Mouse (Mus musculus): ENCODE results near the gene Ak7. TPM values are rescaled to one million over a fixed set of nuclear protein-coding genes. Genes with fewer than 3 reads are reported as not detected.
A peak's percentile ranks its signal among the peaks of the same experiment; 100 is the strongest.

The Ak7 gene
- 0.18 and 0.21 TPM in 2 replicates for polyA plus RNA-seq (2015; fragmentation: Nextera tagmentation; extraction: Ambion mirVana)

DNA sequence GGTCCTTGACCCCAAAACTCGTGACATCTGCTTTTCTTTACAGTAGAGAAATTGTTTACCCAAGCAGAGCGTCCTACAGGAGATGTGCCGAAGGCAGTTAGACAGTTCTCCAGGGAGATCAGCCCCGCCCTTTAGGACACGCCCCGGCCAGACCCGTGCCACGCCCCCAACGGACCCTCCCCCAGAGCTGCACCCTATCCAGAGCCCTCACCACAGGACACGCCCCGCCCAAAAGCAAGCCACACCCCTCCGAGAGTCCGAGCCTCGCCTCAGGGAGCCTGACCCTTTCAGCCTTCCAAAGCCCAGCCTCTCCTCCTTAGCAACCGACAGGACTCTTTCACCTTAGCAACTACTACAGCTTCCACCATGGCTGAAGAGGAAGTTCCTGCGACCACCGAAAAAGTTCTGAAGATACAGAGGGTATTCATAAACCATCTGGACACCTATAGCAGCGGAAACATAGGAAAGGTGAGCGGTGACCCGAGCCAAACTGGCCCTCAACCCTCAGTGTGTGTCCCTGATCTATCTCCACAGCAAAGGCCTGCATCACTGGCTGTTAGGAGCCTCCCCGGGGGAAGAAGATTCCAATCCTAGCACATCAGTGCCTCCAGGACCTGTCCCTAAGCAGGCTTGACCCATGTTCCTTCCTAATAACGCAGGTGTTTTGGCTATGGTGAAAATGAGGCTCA lies at the start of gene Ak7:
Ak7 (plus strand) TSS at position 178 of the 689 bp plus-strand sequence.
- no peaks in the 10 kb centered on the region for H3K9me3 ChIP-seq (ENCODE audit: low read length)
- TF ChIP-seq CTCF (IDR thresholded peaks at IDR 0.05; ENCODE audit: low read depth) (no peak), EP300 (IDR thresholded peaks at IDR 0.05; ENCODE audit: low read depth) (no peak)
- WGBS (ENCODE audit: insufficient replicate concordance) = 11% methylated on average over 22 of the region's 22 CpGs
- H3K4me1 ChIP-seq (ENCODE audit: insufficient read depth) = peaks cover 7% of the 10 kb centered on the region
- ATAC-seq (peak; percentile 99), DNase-seq (peak; percentile 94)
- peaks cover 1% of the 10 kb centered on the region; the same call in 1 of the 2 replicates for H3K36me3 ChIP-seq (replicated peaks; ENCODE audit: insufficient read depth, low read length)
- H3K27me3 ChIP-seq (ENCODE audit: insufficient read depth, low read length) = no peaks in the 10 kb centered on the region
- H3K4me3 ChIP-seq (ENCODE audit: low read depth, low read length) = 0 out of 2 replicates have a peak within 1 kb of the TSS, but pooled peaks have one; percentile 2
- H3K4me2 ChIP-seq (ENCODE audit: low read depth, low read length) = peak within 1 kb of the TSS; percentile 57
- H3K27ac ChIP-seq (ENCODE audit: low read depth) = no peak within 1 kb of the TSS
- no peak within 1 kb of the TSS for H3K9ac ChIP-seq (replicated peaks)

GRCm38 (mm10) chr12:105676274-105676673 lies 29.5 kb upstream of the Ak7 start:
- Histone ChIP-seq H3K4me3 (ENCODE audit: low read depth, low read length) (no peak overlapping the region), H3K27ac (ENCODE audit: low read depth) (no peak overlapping the region), H3K9me3 (ENCODE audit: low read length) (no peaks in the 10 kb centered on the region), H3K9ac (replicated peaks) (no peak overlapping the region), H3K36me3 (replicated peaks; ENCODE audit: insufficient read depth, low read length) (peaks cover 23% of the 10 kb centered on the region), H3K4me2 (ENCODE audit: low read depth, low read length) (no peak overlapping the region), H3K4me1 (ENCODE audit: insufficient read depth) (no peaks in the 10 kb centered on the region), H3K27me3 (ENCODE audit: insufficient read depth, low read length) (no peaks in the 10 kb centered on the region)
- 72% methylated on average over 8 of the region's 8 CpGs for WGBS (ENCODE audit: insufficient replicate concordance)
- TF ChIP-seq CTCF (IDR thresholded peaks at IDR 0.05; ENCODE audit: low read depth) (no peak), EP300 (IDR thresholded peaks at IDR 0.05; ENCODE audit: low read depth) (no peak)
- ATAC-seq (peak; percentile 54; the same call in 1 of the 2 replicates), DNase-seq (no peak)

DNA sequence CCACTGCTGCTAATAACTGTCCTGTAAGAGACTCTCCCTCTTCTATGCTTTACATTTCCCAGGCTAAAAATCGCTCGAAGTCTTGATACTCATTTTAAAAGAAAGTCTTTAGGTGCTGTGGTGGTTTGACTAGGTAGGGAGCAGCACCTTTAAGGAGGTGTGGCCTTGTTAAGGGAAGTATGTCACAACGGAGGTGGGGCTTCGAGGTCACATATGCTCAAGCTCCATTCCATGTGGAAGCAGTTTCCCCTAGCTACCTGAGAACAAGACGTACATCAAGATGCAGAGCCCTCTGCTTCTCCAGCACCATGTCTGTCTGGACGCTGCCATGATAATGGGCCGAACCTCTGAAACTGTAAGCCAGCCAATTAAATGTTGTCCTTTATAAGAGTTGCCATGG lies 27.6 kb upstream of the Ak7 start:
- TF ChIP-seq EP300 (IDR thresholded peaks at IDR 0.05; ENCODE audit: low read depth) (no peak), CTCF (IDR thresholded peaks at IDR 0.05; ENCODE audit: low read depth) (no peak)
- no peak for ATAC-seq
- H3K4me2 ChIP-seq (ENCODE audit: low read depth, low read length) = no peak overlapping the region
- 91% methylated on average over 7 of the region's 7 CpGs for WGBS (ENCODE audit: insufficient replicate concordance)
- no peak for DNase-seq
- no peak overlapping the region for H3K27ac ChIP-seq (ENCODE audit: low read depth)
- H3K27me3 ChIP-seq (ENCODE audit: insufficient read depth, low read length) = no peaks in the 10 kb centered on the region
- H3K9ac ChIP-seq (replicated peaks) = no peak overlapping the region
- no peak overlapping the region for H3K4me3 ChIP-seq (ENCODE audit: low read depth, low read length)
- H3K36me3 ChIP-seq (replicated peaks; ENCODE audit: insufficient read depth, low read length) = peaks cover 20% of the 10 kb centered on the region
- no peaks in the 10 kb centered on the region for H3K9me3 ChIP-seq (ENCODE audit: low read length)
- H3K4me1 ChIP-seq (ENCODE audit: insufficient read depth) = peaks cover 9% of the 10 kb centered on the region; the same call in 1 of the 2 replicates

DNA sequence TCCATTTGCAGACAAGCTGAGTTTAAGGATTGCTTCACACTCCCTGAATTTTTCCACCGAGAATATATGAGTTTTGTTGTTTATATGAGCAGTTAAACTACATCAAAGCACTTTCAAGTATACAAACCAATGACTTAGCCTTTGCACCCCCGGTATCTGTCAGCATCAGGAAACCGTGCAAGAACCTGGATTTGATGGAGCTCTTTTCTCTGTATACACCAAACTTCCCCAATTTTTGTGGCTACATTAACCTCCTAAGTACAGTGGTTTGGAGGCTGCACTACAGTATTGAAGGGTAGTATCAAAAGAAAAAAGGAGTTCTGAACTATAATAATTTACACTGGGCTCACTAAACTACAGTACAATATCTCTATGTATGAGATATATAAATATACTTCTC lies 27.0 kb upstream of the Ak7 start:
- Histone ChIP-seq H3K27me3 (ENCODE audit: insufficient read depth, low read length) (no peaks in the 10 kb centered on the region), H3K4me2 (ENCODE audit: low read depth, low read length) (no peak overlapping the region), H3K27ac (ENCODE audit: low read depth) (no peak overlapping the region), H3K9me3 (ENCODE audit: low read length) (no peaks in the 10 kb centered on the region), H3K9ac (replicated peaks) (no peak overlapping the region), H3K4me1 (ENCODE audit: insufficient read depth) (peaks cover 9% of the 10 kb centered on the region; the same call in 1 of the 2 replicates), H3K36me3 (replicated peaks; ENCODE audit: insufficient read depth, low read length) (peaks cover 19% of the 10 kb centered on the region), H3K4me3 (ENCODE audit: low read depth, low read length) (no peak overlapping the region)
- ATAC-seq (no peak), DNase-seq (no peak)
- TF ChIP-seq CTCF (IDR thresholded peaks at IDR 0.05; ENCODE audit: low read depth) (no peak), EP300 (IDR thresholded peaks at IDR 0.05; ENCODE audit: low read depth) (no peak)
- WGBS (ENCODE audit: insufficient replicate concordance) = 58% methylated on average over 3 of the region's 3 CpGs

DNA sequence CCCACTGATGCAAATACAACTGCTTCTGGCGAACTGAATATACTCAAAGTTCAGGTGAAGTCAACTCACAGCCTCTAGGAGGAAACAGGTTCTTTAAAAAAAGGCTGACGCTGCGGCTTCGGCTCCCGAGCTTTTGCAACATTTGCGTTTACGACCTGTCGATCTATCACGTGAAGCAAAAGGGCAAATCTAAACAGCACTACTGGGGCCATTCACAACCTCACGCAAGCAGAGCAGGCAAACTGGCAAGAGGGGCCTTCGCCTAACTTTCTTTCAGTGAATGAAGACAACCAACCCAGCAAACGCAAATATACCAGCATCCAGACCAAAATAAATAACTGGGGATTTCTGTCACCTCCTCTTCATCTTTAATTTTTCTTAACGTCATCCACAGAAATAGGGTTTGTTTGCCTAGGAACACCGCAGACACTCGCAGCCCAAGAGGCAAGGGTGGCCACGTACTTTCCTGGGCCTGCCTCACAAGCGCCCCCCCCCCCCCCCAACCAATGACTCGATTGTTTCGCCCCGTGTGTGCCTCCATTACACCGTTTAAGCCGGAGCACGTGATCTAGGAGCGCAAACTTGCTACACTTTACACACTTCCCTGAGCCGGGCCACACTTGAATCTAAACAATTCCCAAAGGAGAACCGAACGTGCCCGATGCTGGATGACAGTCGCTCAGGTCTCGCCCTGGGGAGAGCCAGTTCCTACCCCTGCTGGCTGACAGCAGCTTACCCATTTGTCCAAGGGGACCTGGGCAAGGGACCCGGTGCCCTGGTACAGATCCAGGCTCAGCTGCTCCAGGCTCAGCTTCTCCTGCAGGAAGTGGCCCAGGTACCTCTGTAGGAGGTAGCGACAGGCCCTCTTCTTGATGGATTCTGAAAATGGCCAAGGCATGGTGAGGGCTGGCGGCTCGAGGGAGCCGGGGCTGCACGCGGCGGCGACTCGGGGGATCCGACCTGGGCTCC lies 21.6 kb upstream of the Ak7 start, which contains the start of gene Gskip:
Gskip (plus strand) TSS at position 897 of the 969 bp plus-strand sequence.
- 0 out of 2 replicates have a peak, but pooled peaks have one; percentile 8 for TF ChIP-seq CTCF (IDR thresholded peaks at IDR 0.05; ENCODE audit: low read depth)
- no peak for TF ChIP-seq EP300 (IDR thresholded peaks at IDR 0.05; ENCODE audit: low read depth)
- Histone ChIP-seq H3K27ac (ENCODE audit: low read depth) (peak within 1 kb of the TSS; percentile 97), H3K4me2 (ENCODE audit: low read depth, low read length) (peak within 1 kb of the TSS; percentile 98), H3K9me3 (ENCODE audit: low read length) (no peaks in the 10 kb centered on the region), H3K36me3 (replicated peaks; ENCODE audit: insufficient read depth, low read length) (peaks cover 2% of the 10 kb centered on the region; the same call in 1 of the 2 replicates), H3K27me3 (ENCODE audit: insufficient read depth, low read length) (no peaks in the 10 kb centered on the region), H3K9ac (replicated peaks) (peak within 1 kb of the TSS; percentile 93), H3K4me1 (ENCODE audit: insufficient read depth) (peaks cover 27% of the 10 kb centered on the region), H3K4me3 (ENCODE audit: low read depth, low read length) (peak within 1 kb of the TSS; percentile 91)
- DNase-seq = peak; percentile 65
- ATAC-seq = peak; percentile 28
- under 1% methylated on average over 41 of the region's 41 CpGs for WGBS (ENCODE audit: insufficient replicate concordance)

Measured in liver, postnatal 0 days (tissue).